Mouse (Mus musculus) liver, adult 2 months (tissue): Measurements from ENCODE around the gene Ankle2. TPM values are rescaled to one million over a fixed set of nuclear protein-coding genes. Genes with fewer than 3 reads are reported as not detected.

Source experiments
- DNase-seq: peaks from one replicate; pipeline ENCODE4 v3.0.0-alpha.2; 2011; ENCODE audit warnings: low read depth, low spot score; ENCODE audit errors: extremely low read depth
- H3K27ac ChIP-seq: fragments of 200-500 bp; replicated peaks from 2 replicates; pipeline ENCODE4 v1.5.1; 2012; ENCODE audit warnings: low read depth, mild to moderate bottlenecking, control low read depth, inconsistent platforms, low read length; ENCODE audit not compliant: insufficient read depth
- H3K27me3 ChIP-seq: fragments of 200-500 bp; 2 replicates; pipeline ENCODE4 v1.6.1; 2012; ENCODE audit warnings: mild to moderate bottlenecking, moderate library complexity, low read length, inconsistent platforms; ENCODE audit not compliant: control insufficient read depth, insufficient read depth
- H3K36me3 ChIP-seq: fragments of 200-500 bp; 2 replicates; pipeline ENCODE4 v1.6.1; 2012; ENCODE audit warnings: low read length, inconsistent platforms; ENCODE audit not compliant: control insufficient read depth, insufficient read depth
- H3K4me1 ChIP-seq: fragments of 200-500 bp; 2 replicates; pipeline ENCODE4 v1.6.1; 2011; ENCODE audit warnings: low read length; ENCODE audit not compliant: control insufficient read depth, insufficient read depth
- H3K4me3 ChIP-seq: fragments of 200-500 bp; 2 replicates; pipeline ENCODE4 v1.5.1; 2011; ENCODE audit warnings: low read depth, mild to moderate bottlenecking, control low read depth, low read length, moderate library complexity; ENCODE audit not compliant: insufficient read depth
- H3K79me2 ChIP-seq: fragments of 200-500 bp; 2 replicates; pipeline ENCODE4 v1.6.1; 2012; ENCODE audit warnings: inconsistent platforms, mild to moderate bottlenecking, low read length, moderate library complexity; ENCODE audit not compliant: control insufficient read depth, insufficient read depth
- H3K9ac ChIP-seq: fragments of 200-500 bp; 2 replicates; pipeline ENCODE4 v1.6.1; 2012; ENCODE audit warnings: low read depth, mild to moderate bottlenecking, control low read depth, inconsistent platforms, low read length
- CTCF ChIP-seq: fragments of 200-500 bp; IDR thresholded peaks from 2 replicates; pipeline ENCODE4 v1.5.1; 2011; ENCODE audit warnings: low read depth, low read length, control low read depth
- POLR2A ChIP-seq: fragments of 200-500 bp; IDR thresholded peaks from 2 replicates; pipeline ENCODE4 v1.6.1; 2011; ENCODE audit warnings: low read length, control low read depth; ENCODE audit not compliant: insufficient read depth; ENCODE audit errors: extremely low read depth
- WGBS: fragments of 180-500 bp; shearing (Covaris S2); methylation state at CpG from one replicate; pipeline ENCODE4 v1.1.7; 2018; 5-methylcytosine and 5-hydroxymethylcytosine counted together
- polyA plus RNA-seq: library from polyadenylated mRNA; depleted of rRNA; stranded (reverse); fragments of >200 nt; gene quantifications from 2 replicates; pipeline ENCODE4 v1.2.3, GENCODE M21; 2012; rRNA removed
- total RNA-seq: library from RNA; depleted of rRNA; stranded (reverse); fragments of >200 nt; gene quantifications from 2 replicates; pipeline ENCODE4 v1.2.3, GENCODE M21; 2014; rRNA removed

Ankle2 gene
- total and polyA plus RNA-seq, 2 experiments = 5.6 to 17.0 TPM

DNA sequence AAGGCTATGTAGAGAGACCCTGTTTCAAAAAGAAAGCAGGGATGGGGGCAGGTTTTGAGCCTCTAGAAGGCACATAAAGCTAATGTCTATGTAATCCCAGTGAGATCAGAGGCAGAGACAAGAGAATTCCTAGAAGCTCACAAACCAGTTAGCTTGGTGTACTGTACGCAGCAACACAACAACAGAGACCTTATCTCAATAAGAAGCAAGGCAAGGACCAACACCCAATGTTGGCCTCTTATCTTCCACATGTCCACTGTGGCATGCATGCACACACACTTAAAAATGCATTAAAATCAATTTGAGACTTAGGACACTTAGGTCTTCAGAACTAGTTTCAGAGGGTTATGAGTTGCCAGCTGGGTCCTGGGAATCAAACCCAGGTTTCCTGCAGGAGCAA, 60.8 kb downstream of the Ankle2 start:
- no peak overlapping the region for H3K9ac ChIP-seq
- DNase-seq = no peak
- H3K27ac ChIP-seq = no peak overlapping the region
- no peak overlapping the region for H3K4me3 ChIP-seq
- no peaks in the 10 kb centered on the region for H3K27me3 ChIP-seq
- no peaks in the 10 kb centered on the region for H3K79me2 ChIP-seq
- no peaks in the 10 kb centered on the region for H3K36me3 ChIP-seq
- H3K4me1 ChIP-seq = no peaks in the 10 kb centered on the region
- WGBS = 100% methylated on average over 1 of the region's 1 CpGs
- TF ChIP-seq POLR2A = no peak
- no peak for TF ChIP-seq CTCF

DNA sequence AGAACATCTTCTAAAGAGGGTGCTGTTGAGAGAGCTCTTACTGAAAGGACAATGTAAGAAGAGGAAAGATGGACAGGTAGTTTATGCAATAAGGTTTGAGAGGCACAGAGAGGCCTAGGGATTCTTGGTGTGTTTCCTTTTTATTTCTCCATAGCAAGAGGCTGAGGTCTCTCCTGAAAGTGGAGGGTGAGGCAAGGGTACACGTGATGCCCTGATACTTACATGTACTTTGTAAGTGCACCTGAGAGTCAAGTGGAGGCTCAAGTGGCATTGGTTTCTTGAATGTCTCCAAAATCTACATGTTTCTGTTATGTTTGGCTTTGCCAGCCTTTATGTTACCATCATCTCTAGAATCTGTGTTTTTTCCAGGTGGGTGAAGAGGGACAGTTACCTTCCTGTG, 65.8 kb downstream of the Ankle2 start:
- no peak for DNase-seq
- Histone ChIP-seq H3K27ac (no peak overlapping the region), H3K36me3 (no peaks in the 10 kb centered on the region), H3K27me3 (no peaks in the 10 kb centered on the region), H3K4me3 (no peak overlapping the region), H3K79me2 (no peaks in the 10 kb centered on the region), H3K9ac (no peak overlapping the region), H3K4me1 (no peaks in the 10 kb centered on the region)
- no peak for TF ChIP-seq CTCF
- TF ChIP-seq POLR2A = no peak
- WGBS = 83% methylated on average over 1 of the region's 1 CpGs

DNA sequence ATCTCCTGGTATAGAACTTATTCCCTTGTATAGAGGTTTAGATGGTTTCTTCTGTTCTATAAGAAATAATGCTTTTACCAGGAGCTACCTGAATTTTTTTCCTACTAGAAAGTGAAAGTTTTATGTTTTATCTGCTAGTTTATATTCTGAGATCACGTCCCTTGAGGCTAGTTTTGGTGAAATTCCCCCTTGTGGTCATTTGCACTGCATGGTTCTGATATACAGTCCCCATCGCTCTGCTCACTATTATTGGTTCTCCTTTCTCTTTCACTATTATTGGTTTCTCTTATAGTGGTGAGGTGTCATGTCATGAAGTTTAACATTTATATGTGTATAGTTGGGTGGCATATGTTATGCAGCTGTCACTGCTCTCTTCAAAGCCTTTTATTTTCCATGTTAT, 69.8 kb downstream of the Ankle2 start:
- no peaks in the 10 kb centered on the region for H3K36me3 ChIP-seq
- H3K27ac ChIP-seq = no peak overlapping the region
- no peaks in the 10 kb centered on the region for H3K27me3 ChIP-seq
- no peaks in the 10 kb centered on the region for H3K4me1 ChIP-seq
- H3K9ac ChIP-seq = no peak overlapping the region
- DNase-seq = no peak
- no peak for TF ChIP-seq POLR2A
- no peak for TF ChIP-seq CTCF
- no peaks in the 10 kb centered on the region for H3K79me2 ChIP-seq
- no peak overlapping the region for H3K4me3 ChIP-seq
- WGBS = 95% methylated on average over 2 of the region's 2 CpGs

Other genes starting within 250 kb of the Ankle2 start
- 2.7 and 7.2 TPM in 2 replicates for gene Zfp932, start 234.5 kb upstream of the Ankle2 start, total RNA-seq
- gene Zfp932, start 234.5 kb upstream of the Ankle2 start, polyA plus RNA-seq = 1.5 and 2.0 TPM in 2 replicates
- 0.54 and 0.65 TPM in 2 replicates for gene Gm17655, start 158.5 kb upstream of the Ankle2 start, total RNA-seq
- not detected in 2 replicates for gene Gm17655, start 158.5 kb upstream of the Ankle2 start, polyA plus RNA-seq
- 1.7 and 2.9 TPM in 2 replicates for gene Gm35315, start 136.6 kb upstream of the Ankle2 start, total RNA-seq
- gene Gm35315, start 136.6 kb upstream of the Ankle2 start, polyA plus RNA-seq = 0.20 and 0.26 TPM in 2 replicates
- gene Plcxd1, start 131.0 kb upstream of the Ankle2 start, total RNA-seq = 0.13 and 0.92 TPM in 2 replicates
- gene Plcxd1, start 131.0 kb upstream of the Ankle2 start, polyA plus RNA-seq = 0.62 and 2.0 TPM in 2 replicates
- 9.0 and 10.7 TPM in 2 replicates for gene Gtpbp6, start 122.8 kb upstream of the Ankle2 start, total RNA-seq
- 32.9 and 45.2 TPM in 2 replicates for gene Gtpbp6, start 122.8 kb upstream of the Ankle2 start, polyA plus RNA-seq
- 2.5 and 2.6 TPM in 2 replicates for gene Zfp605, start 120.9 kb upstream of the Ankle2 start, total RNA-seq
- 0.19 and 0.32 TPM in 2 replicates for gene Zfp605, start 120.9 kb upstream of the Ankle2 start, polyA plus RNA-seq
- 17.3 and 18.4 TPM in 2 replicates for gene Chfr, start 95.2 kb upstream of the Ankle2 start, total RNA-seq
- 19.8 and 19.9 TPM in 2 replicates for gene Chfr, start 95.2 kb upstream of the Ankle2 start, polyA plus RNA-seq
- 11.6 TPM in 2 replicates for gene Golga3, start 54.3 kb upstream of the Ankle2 start, total RNA-seq
- 4.3 and 5.4 TPM in 2 replicates for gene Golga3, start 54.3 kb upstream of the Ankle2 start, polyA plus RNA-seq
- gene Pgam5, start 38.9 kb downstream of the Ankle2 start, total RNA-seq = 15.1 and 16.7 TPM in 2 replicates
- gene Pgam5, start 38.9 kb downstream of the Ankle2 start, polyA plus RNA-seq = 15.0 TPM in 2 replicates
- gene Pxmp2, start 55.2 kb downstream of the Ankle2 start, total RNA-seq = 238 and 259 TPM in 2 replicates
- 163 and 206 TPM in 2 replicates for gene Pxmp2, start 55.2 kb downstream of the Ankle2 start, polyA plus RNA-seq
- gene Pole, start 55.3 kb downstream of the Ankle2 start, total RNA-seq = 1.9 and 3.1 TPM in 2 replicates
- 0.93 and 1.1 TPM in 2 replicates for gene Pole, start 55.3 kb downstream of the Ankle2 start, polyA plus RNA-seq
- gene P2rx2, start 112.2 kb downstream of the Ankle2 start, total RNA-seq = not detected in 2 replicates
- 0.07 TPM in 1 of 2 replicates, not detected in the other for gene P2rx2, start 112.2 kb downstream of the Ankle2 start, polyA plus RNA-seq
- gene Lrcol1, start 113.7 kb downstream of the Ankle2 start, total RNA-seq = not detected in 2 replicates
- gene Lrcol1, start 113.7 kb downstream of the Ankle2 start, polyA plus RNA-seq = not detected in 2 replicates
- gene Fbrsl1, start 217.5 kb downstream of the Ankle2 start, total RNA-seq = 4.9 and 7.2 TPM in 2 replicates
- gene Fbrsl1, start 217.5 kb downstream of the Ankle2 start, polyA plus RNA-seq = 27.5 and 29.8 TPM in 2 replicates